Mouse (Mus musculus) forebrain, embryonic 12.5 days (tissue): ENCODE data around the gene Vmn2r23. TPM values are rescaled to one million over a fixed set of nuclear protein-coding genes. Genes with fewer than 3 reads are reported as not detected.
"Not testable (repeated sequence)": the region's sequence is repeated elsewhere in the genome, so short reads cannot be mapped to it uniquely, and the experiment has no call there.

Experiments used
- ATAC-seq: fragments of 200-750 bp; cut with Nextera tagmentation; 2 replicates; pipeline ENCODE4 v1.8.0; 2017; ENCODE audit warnings: moderate TSS enrichment; ENCODE audit not compliant: low FRiP score
- H3K27ac ChIP-seq: fragments of 300-500 bp; sonication (generic); 2 replicates; pipeline ENCODE4 v1.5.1; 2016; ENCODE audit warnings: mild to moderate bottlenecking
- H3K27me3 ChIP-seq: fragments of 300-500 bp; sonication (generic); 2 replicates; pipeline ENCODE4 v1.6.1; 2016; ENCODE audit warnings: mild to moderate bottlenecking
- H3K36me3 ChIP-seq: fragments of 300-500 bp; sonication (generic); replicated peaks from 2 replicates; pipeline ENCODE4 v1.6.1; 2016; ENCODE audit warnings: mild to moderate bottlenecking
- H3K4me1 ChIP-seq: fragments of 300-500 bp; sonication (generic); 2 replicates; pipeline ENCODE4 v1.6.1; 2016
- H3K4me2 ChIP-seq: fragments of 300-500 bp; sonication (generic); 2 replicates; pipeline ENCODE4 v1.6.1; 2016; ENCODE audit warnings: mild to moderate bottlenecking, moderate library complexity
- H3K4me3 ChIP-seq: fragments of 300-500 bp; sonication (generic); replicated peaks from 2 replicates; pipeline ENCODE4 v1.5.1; 2016; ENCODE audit warnings: mild to moderate bottlenecking
- H3K9ac ChIP-seq: fragments of 300-500 bp; sonication (generic); 2 replicates; pipeline ENCODE4 v1.6.1; 2016; ENCODE audit warnings: mild to moderate bottlenecking
- H3K9me3 ChIP-seq: fragments of 300-500 bp; sonication (generic); 2 replicates; pipeline ENCODE4 v1.6.1; 2016
- WGBS: fragments of 180-500 bp; shearing (Covaris S2); methylation state at CpG from one replicate; pipeline ENCODE4 v1.1.7; 2016; 5-methylcytosine and 5-hydroxymethylcytosine counted together
- polyA plus RNA-seq: library from polyadenylated mRNA; unstranded; fragments of >200 nt; fragmentation: Nextera tagmentation; extraction: Ambion mirVana; gene quantifications from 2 replicates; pipeline ENCODE4 v1.2.1, GENCODE M21; 2016

Gene Vmn2r23
- polyA plus RNA-seq: not detected in 2 replicates

GRCm38 (mm10) chr6:123702370-123702769, at the start of gene Vmn2r23:
TSS of gene Vmn2r23 (plus strand) at chr6:123702670.
- Histone ChIP-seq H3K36me3 (no peaks in the 10 kb centered on the region), H3K9me3 (no peaks in the 10 kb centered on the region), H3K27ac (no peak within 1 kb of the TSS), H3K4me3 (no peak within 1 kb of the TSS), H3K9ac (no peak within 1 kb of the TSS), H3K4me1 (peaks cover under 1% of the 10 kb centered on the region; the same call in 1 of the 2 replicates), H3K4me2 (no peak within 1 kb of the TSS), H3K27me3 (no peaks in the 10 kb centered on the region)
- no peak for ATAC-seq
- 76% methylated on average over 1 of the region's 1 CpGs for WGBS

GRCm38 (mm10) chr6:123657040-123657439, 45.4 kb upstream of the Vmn2r23 start:
- Histone ChIP-seq H3K27me3 (no peaks in the 10 kb centered on the region), H3K27ac (no peak overlapping the region), H3K4me1 (no peaks in the 10 kb centered on the region), H3K9ac (no peak overlapping the region), H3K9me3 (no peaks in the 10 kb centered on the region), H3K4me3 (no peak overlapping the region), H3K4me2 (no peak overlapping the region), H3K36me3 (no peaks in the 10 kb centered on the region)
- 56% methylated on average over 6 of the region's 6 CpGs for WGBS
- ATAC-seq: no peak

- H3K36me3 ChIP-seq, H3K27me3 ChIP-seq, H3K4me2 ChIP-seq, H3K4me3 ChIP-seq, H3K4me1 ChIP-seq, H3K9ac ChIP-seq, ATAC-seq, H3K9me3 ChIP-seq, H3K27ac ChIP-seq: not testable (repeated sequence)
- WGBS: 22% methylated on average over 1 of the region's 1 CpGs
Measured at GRCm38 (mm10) chr6:123696639-123697038, 5.8 kb upstream of the Vmn2r23 start.

GRCm38 (mm10) chr6:123697213-123697612, 5.3 kb upstream of the Vmn2r23 start:
- 0 out of 2 replicates have a peak, but pooled peaks have one; percentile 49 for ATAC-seq
- no peak overlapping the region for H3K27ac ChIP-seq

GRCm38 (mm10) chr6:123770031-123770430, 67.6 kb downstream of the Vmn2r23 start:
- ATAC-seq: no peak
- Histone ChIP-seq H3K9ac (no peak overlapping the region), H3K4me2 (no peak overlapping the region), H3K36me3 (no peaks in the 10 kb centered on the region), H3K27ac (no peak overlapping the region), H3K27me3 (no peaks in the 10 kb centered on the region), H3K9me3 (no peaks in the 10 kb centered on the region), H3K4me1 (no peaks in the 10 kb centered on the region), H3K4me3 (no peak overlapping the region)
- 84% methylated on average over 3 of the region's 3 CpGs for WGBS

More at GRCm38 (mm10) chr6:123697213-123697612, 5.3 kb upstream of the Vmn2r23 start:
- Histone ChIP-seq H3K4me3 (no peak overlapping the region), H3K36me3 (no peaks in the 10 kb centered on the region), H3K9me3 (no peaks in the 10 kb centered on the region), H3K4me2 (no peak overlapping the region), H3K27me3 (no peaks in the 10 kb centered on the region), H3K4me1 (peaks cover 4% of the 10 kb centered on the region), H3K9ac (no peak overlapping the region)

- WGBS: 85% methylated on average over 1 of the region's 1 CpGs
- Histone ChIP-seq H3K9me3 (no peaks in the 10 kb centered on the region), H3K4me2 (no peak within 1 kb of the TSS), H3K4me1 (no peaks in the 10 kb centered on the region), H3K4me3 (no peak within 1 kb of the TSS), H3K9ac (no peak within 1 kb of the TSS), H3K36me3 (no peaks in the 10 kb centered on the region), H3K27me3 (no peaks in the 10 kb centered on the region), H3K27ac (no peak within 1 kb of the TSS)
- ATAC-seq: no peak
Measured at GRCm38 (mm10) chr6:123778579-123778978, 76.1 kb downstream of the Vmn2r23 start, which contains the start of gene Vmn2r24. TSS of gene Vmn2r24 (plus strand) at chr6:123778879.

- Histone ChIP-seq H3K27ac (no peak overlapping the region), H3K4me1 (no peaks in the 10 kb centered on the region), H3K36me3 (no peaks in the 10 kb centered on the region), H3K9me3 (no peaks in the 10 kb centered on the region), H3K27me3 (no peaks in the 10 kb centered on the region), H3K4me3 (no peak overlapping the region), H3K4me2 (no peak overlapping the region), H3K9ac (no peak overlapping the region)
- WGBS: 83% methylated on average over 2 of the region's 2 CpGs
- no peak for ATAC-seq
Measured at GRCm38 (mm10) chr6:123784857-123785256, 82.4 kb downstream of the Vmn2r23 start.

GRCm38 (mm10) chr6:123793746-123794145, 91.3 kb downstream of the Vmn2r23 start:
- H3K27me3 ChIP-seq: no peaks in the 10 kb centered on the region

More at GRCm38 (mm10) chr6:123793746-123794145, 91.3 kb downstream of the Vmn2r23 start:
- Histone ChIP-seq H3K36me3 (no peaks in the 10 kb centered on the region), H3K4me2 (no peak overlapping the region), H3K4me1 (no peaks in the 10 kb centered on the region), H3K9me3 (no peaks in the 10 kb centered on the region), H3K4me3 (no peak overlapping the region), H3K9ac (no peak overlapping the region), H3K27ac (no peak overlapping the region)
- 30% methylated on average over 9 of the region's 9 CpGs for WGBS
- ATAC-seq: no peak

Other genes starting within 250 kb of the Vmn2r23 start
- gene Vmn2r21, start 169.3 kb upstream of the Vmn2r23 start, polyA plus RNA-seq: not detected in 2 replicates
- not detected in 2 replicates for gene Vmn2r22, start 51.9 kb upstream of the Vmn2r23 start, polyA plus RNA-seq
- not detected in 2 replicates for gene Vmn2r24, start 76.2 kb downstream of the Vmn2r23 start, polyA plus RNA-seq
- gene Vmn2r25, start 150.8 kb downstream of the Vmn2r23 start, polyA plus RNA-seq: not detected in 2 replicates